Mouse (Mus musculus) CD4-positive helper T cell, adult 2 months (primary cell): Measurements from ENCODE around the gene Esr1.

Source experiments
- DNase-seq: peaks from one replicate; pipeline ENCODE4 v3.0.0-alpha.2; 2012; ENCODE audit warnings: low read depth, missing footprints, low spot score

Esr1 gene

GRCm38 (mm10) chr10:4838099-4838498 is 226.7 kb downstream of the Esr1 start:
- no peak for DNase-seq

GRCm38 (mm10) chr10:4841039-4841438 is 229.6 kb downstream of the Esr1 start:
- no peak for DNase-seq

GRCm38 (mm10) chr10:4847523-4847922 is 236.1 kb downstream of the Esr1 start:
- DNase-seq = no peak

GRCm38 (mm10) chr10:4849881-4850280 is 238.5 kb downstream of the Esr1 start:
- DNase-seq = no peak

- DNase-seq = no peak
Measured at GRCm38 (mm10) chr10:4875076-4875737, 263.8 kb downstream of the Esr1 start.

GRCm38 (mm10) chr10:4881391-4881790 is 270.0 kb downstream of the Esr1 start:
- no peak for DNase-seq

- DNase-seq = no peak
Measured at GRCm38 (mm10) chr10:4885506-4885905, 274.1 kb downstream of the Esr1 start.

- no peak for DNase-seq
Measured at GRCm38 (mm10) chr10:4885961-4886360, 274.6 kb downstream of the Esr1 start.

GRCm38 (mm10) chr10:4893475-4893874 is 282.1 kb downstream of the Esr1 start:
- DNase-seq = no peak

- DNase-seq = no peak
Measured at GRCm38 (mm10) chr10:4897789-4898188, 286.4 kb downstream of the Esr1 start.

- peak; percentile 19 for DNase-seq
Measured at GRCm38 (mm10) chr10:4900324-4900723, 288.9 kb downstream of the Esr1 start.

GRCm38 (mm10) chr10:4909271-4909670 is 297.9 kb downstream of the Esr1 start:
- no peak for DNase-seq

GRCm38 (mm10) chr10:4910451-4910850 is 299.1 kb downstream of the Esr1 start:
- DNase-seq = no peak

GRCm38 (mm10) chr10:4919046-4919445 is 307.7 kb downstream of the Esr1 start:
- no peak for DNase-seq

GRCm38 (mm10) chr10:4923616-4924015 is 312.2 kb downstream of the Esr1 start:
- no peak for DNase-seq

GRCm38 (mm10) chr10:4924391-4924790 is 313.0 kb downstream of the Esr1 start:
- DNase-seq = no peak

- DNase-seq = no peak
Measured at GRCm38 (mm10) chr10:4943148-4943547, 331.8 kb downstream of the Esr1 start.

- no peak for DNase-seq
Measured at GRCm38 (mm10) chr10:4944725-4945124, 333.3 kb downstream of the Esr1 start.

GRCm38 (mm10) chr10:4965768-4966167 is 354.4 kb downstream of the Esr1 start:
- DNase-seq = no peak

GRCm38 (mm10) chr10:4971156-4971555 is 359.8 kb downstream of the Esr1 start:
- DNase-seq = no peak

- DNase-seq = no peak
Measured at GRCm38 (mm10) chr10:4971586-4971985, 360.2 kb downstream of the Esr1 start.

- no peak for DNase-seq
Measured at GRCm38 (mm10) chr10:4972026-4972425, 360.6 kb downstream of the Esr1 start.

- no peak for DNase-seq
Measured at GRCm38 (mm10) chr10:4974246-4974645, 362.9 kb downstream of the Esr1 start.

- DNase-seq = no peak
Measured at GRCm38 (mm10) chr10:4976557-4976956, 365.2 kb downstream of the Esr1 start.
